Mouse (Mus musculus): ENCODE measurements around the gene Chmp4b. TPM values are rescaled to one million over a fixed set of nuclear protein-coding genes. Genes with fewer than 3 reads are reported as not detected.

Chmp4b gene
- polyA plus RNA-seq, 1 experiment from 2014 or later: 9.9 TPM

DNA sequence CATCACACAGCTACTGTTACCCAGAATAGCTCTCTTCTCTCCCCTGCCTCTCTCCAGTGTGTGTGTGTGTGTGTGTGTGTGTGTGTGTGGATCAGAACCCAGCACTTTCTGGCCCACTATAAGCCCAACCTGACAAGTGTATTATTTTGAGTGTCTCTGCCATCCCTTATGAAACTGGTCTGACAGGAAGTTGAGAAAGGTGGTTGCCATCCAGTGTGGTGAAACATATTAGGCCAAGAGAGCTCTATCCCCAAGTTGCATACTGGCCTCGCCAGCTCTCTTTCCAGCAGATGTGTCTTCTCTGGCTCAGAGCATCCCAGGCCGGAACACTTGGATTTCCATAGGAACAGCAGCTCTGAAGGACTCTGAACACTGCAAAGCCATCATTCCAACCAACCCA, 48.7 kb downstream of the Chmp4b start:
- Histone ChIP-seq H3K27me3 (ENCODE audit: control insufficient read depth, insufficient read depth, low read depth, low read length) (no peaks in the 10 kb centered on the region), H3K27ac (ENCODE audit: low read length) (no peak overlapping the region), H3K4me2 (ENCODE audit: low read depth, low read length) (no peak overlapping the region), H3K9ac (ENCODE audit: low read depth, low read length) (no peak overlapping the region), H3K4me3 (ENCODE audit: low read depth, low read length) (no peak overlapping the region), H3K36me3 (ENCODE audit: control insufficient read depth, insufficient read depth) (peaks cover 1% of the 10 kb centered on the region; the same call in 1 of the 2 replicates), H3K4me1 (ENCODE audit: control insufficient read depth, low read depth, low read length) (no peaks in the 10 kb centered on the region; the same call in 1 of the 2 replicates), H3K9me3 (replicated peaks; ENCODE audit: control insufficient read depth, low read length) (no peaks in the 10 kb centered on the region)
- 65% methylated on average over 2 of the region's 2 CpGs for WGBS (ENCODE audit: insufficient replicate concordance)
- ATAC-seq (ENCODE audit: low read depth): no peak

DNA sequence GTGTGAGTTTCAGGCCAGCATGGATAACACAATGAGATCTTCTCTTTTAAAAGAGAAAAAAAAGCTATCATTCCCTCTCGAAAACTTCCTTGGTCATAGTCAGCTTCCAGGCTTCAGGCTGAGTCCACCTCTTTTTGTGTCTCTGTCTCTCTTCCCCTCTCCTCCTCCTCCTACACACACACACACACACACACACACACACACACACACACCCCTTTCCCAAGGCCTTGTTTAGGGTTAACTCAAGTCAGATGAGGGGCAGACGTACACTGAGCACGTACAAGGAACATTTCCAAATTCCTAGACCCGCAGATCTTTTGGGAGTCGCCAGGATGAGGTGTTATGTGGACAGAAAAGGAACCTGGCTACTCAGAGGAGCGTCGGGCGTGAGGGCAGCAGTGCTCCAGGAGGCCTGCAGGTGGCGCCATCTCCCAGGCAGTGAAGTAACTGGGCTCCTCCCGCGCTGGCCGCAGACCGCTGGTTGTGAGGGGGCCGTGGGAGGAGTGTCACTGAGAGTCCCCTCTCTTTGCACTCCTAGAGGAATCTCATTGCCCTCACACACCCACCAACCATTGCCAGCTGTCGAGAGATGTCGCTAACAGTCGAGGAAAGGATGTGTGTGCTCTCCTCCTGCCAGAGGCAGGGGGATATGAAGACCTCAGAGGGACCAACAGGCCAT, 51.3 kb downstream of the Chmp4b start:
- no peak overlapping the region for H3K4me2 ChIP-seq (ENCODE audit: low read depth, low read length)
- H3K4me3 ChIP-seq (ENCODE audit: low read depth, low read length): no peak overlapping the region
- H3K9me3 ChIP-seq (replicated peaks; ENCODE audit: control insufficient read depth, low read length): no peaks in the 10 kb centered on the region
- WGBS (ENCODE audit: insufficient replicate concordance): 5% methylated on average over 17 of the region's 17 CpGs
- H3K9ac ChIP-seq (ENCODE audit: low read depth, low read length): no peak overlapping the region
- no peak overlapping the region for H3K27ac ChIP-seq (ENCODE audit: low read length)
- peak; percentile 51; the same call in 1 of the 2 replicates for ATAC-seq (ENCODE audit: low read depth)
- H3K4me1 ChIP-seq (ENCODE audit: control insufficient read depth, low read depth, low read length): no peaks in the 10 kb centered on the region; the same call in 1 of the 2 replicates
- H3K36me3 ChIP-seq (ENCODE audit: control insufficient read depth, insufficient read depth): no peaks in the 10 kb centered on the region
- H3K27me3 ChIP-seq (ENCODE audit: control insufficient read depth, insufficient read depth, low read depth, low read length): no peaks in the 10 kb centered on the region

DNA sequence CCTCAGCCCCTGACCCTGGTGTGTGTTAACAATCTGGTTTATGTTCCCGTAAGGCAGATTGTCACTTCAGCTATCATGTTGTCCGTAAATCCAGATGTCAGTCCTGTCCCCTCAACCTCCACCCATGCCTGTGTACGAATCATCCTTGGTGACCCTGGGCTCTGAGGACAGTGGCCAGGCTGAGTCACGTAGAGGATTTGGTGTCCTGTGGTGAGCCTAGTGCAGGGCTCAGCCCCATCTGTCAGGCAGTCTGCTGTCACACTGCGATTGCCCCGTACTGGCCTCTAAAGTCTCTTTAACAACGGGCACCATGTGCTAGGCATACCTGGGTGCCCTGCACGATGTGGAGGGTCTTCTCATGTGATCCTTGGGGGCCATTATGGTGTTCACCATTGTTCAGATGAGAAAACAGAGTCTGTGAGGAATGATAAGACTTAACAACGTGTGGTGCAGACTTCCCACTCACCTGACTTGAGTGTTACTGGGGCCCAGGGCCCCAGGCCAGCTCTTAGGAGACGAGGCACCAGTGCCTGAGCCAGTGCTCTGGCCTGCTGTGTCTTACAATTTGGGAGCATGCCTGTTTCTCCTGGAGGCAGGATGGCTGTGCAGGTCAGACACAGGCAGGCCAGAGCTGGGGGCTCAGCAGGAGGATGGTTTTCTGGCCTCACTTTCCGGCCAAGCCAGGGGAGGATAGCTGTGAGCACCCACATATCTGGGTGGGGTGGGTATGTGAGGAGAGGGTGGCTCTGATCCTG, 55.2 kb downstream of the Chmp4b start:
- Histone ChIP-seq H3K4me2 (ENCODE audit: low read depth, low read length) (no peak overlapping the region), H3K36me3 (ENCODE audit: control insufficient read depth, insufficient read depth) (no peaks in the 10 kb centered on the region), H3K27ac (ENCODE audit: low read length) (no peak overlapping the region), H3K9me3 (replicated peaks; ENCODE audit: control insufficient read depth, low read length) (no peaks in the 10 kb centered on the region), H3K4me1 (ENCODE audit: control insufficient read depth, low read depth, low read length) (no peaks in the 10 kb centered on the region; the same call in 1 of the 2 replicates), H3K9ac (ENCODE audit: low read depth, low read length) (no peak overlapping the region), H3K4me3 (ENCODE audit: low read depth, low read length) (no peak overlapping the region), H3K27me3 (ENCODE audit: control insufficient read depth, insufficient read depth, low read depth, low read length) (no peaks in the 10 kb centered on the region)
- no peak for ATAC-seq (ENCODE audit: low read depth)
- WGBS (ENCODE audit: insufficient replicate concordance): 55% methylated on average over 11 of the region's 11 CpGs

DNA sequence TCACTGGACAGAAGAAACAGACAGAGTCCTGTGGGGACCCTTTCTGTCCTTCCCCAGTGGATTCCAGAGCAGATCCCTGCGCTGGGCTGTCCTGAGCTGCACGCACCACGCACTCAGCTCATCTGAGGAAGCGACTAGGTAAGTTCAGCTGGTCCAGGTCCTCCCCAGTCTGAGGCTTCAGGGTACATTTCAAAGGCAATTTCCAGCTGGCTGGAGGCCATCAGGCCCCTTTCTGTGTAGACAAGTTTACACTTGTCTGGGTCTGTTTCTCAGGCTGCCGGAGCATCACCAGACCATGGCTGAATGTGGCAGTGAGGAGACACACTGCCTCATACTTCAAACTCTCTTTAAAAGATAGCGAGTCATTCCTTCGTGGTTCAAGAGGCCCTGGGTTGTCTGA, 55.8 kb downstream of the Chmp4b start:
- Histone ChIP-seq H3K4me3 (ENCODE audit: low read depth, low read length) (no peak overlapping the region), H3K36me3 (ENCODE audit: control insufficient read depth, insufficient read depth) (no peaks in the 10 kb centered on the region), H3K9me3 (replicated peaks; ENCODE audit: control insufficient read depth, low read length) (no peaks in the 10 kb centered on the region), H3K27me3 (ENCODE audit: control insufficient read depth, insufficient read depth, low read depth, low read length) (no peaks in the 10 kb centered on the region), H3K4me2 (ENCODE audit: low read depth, low read length) (no peak overlapping the region), H3K27ac (ENCODE audit: low read length) (no peak overlapping the region), H3K9ac (ENCODE audit: low read depth, low read length) (no peak overlapping the region), H3K4me1 (ENCODE audit: control insufficient read depth, low read depth, low read length) (no peaks in the 10 kb centered on the region; the same call in 1 of the 2 replicates)
- no peak for ATAC-seq (ENCODE audit: low read depth)
- 64% methylated on average over 7 of the region's 7 CpGs for WGBS (ENCODE audit: insufficient replicate concordance)

GRCm38 (mm10) chr2:154707830-154708385, 56.4 kb downstream of the Chmp4b start:
- ATAC-seq (ENCODE audit: low read depth): no peak
- 65% methylated on average over 7 of the region's 7 CpGs for WGBS (ENCODE audit: insufficient replicate concordance)
- no peak overlapping the region for H3K9ac ChIP-seq (ENCODE audit: low read depth, low read length)
- no peaks in the 10 kb centered on the region for H3K36me3 ChIP-seq (ENCODE audit: control insufficient read depth, insufficient read depth)
- no peaks in the 10 kb centered on the region; the same call in 1 of the 2 replicates for H3K4me1 ChIP-seq (ENCODE audit: control insufficient read depth, low read depth, low read length)
- H3K9me3 ChIP-seq (replicated peaks; ENCODE audit: control insufficient read depth, low read length): no peaks in the 10 kb centered on the region
- H3K4me3 ChIP-seq (ENCODE audit: low read depth, low read length): no peak overlapping the region
- no peak overlapping the region for H3K27ac ChIP-seq (ENCODE audit: low read length)
- H3K4me2 ChIP-seq (ENCODE audit: low read depth, low read length): no peak overlapping the region
- H3K27me3 ChIP-seq (ENCODE audit: control insufficient read depth, insufficient read depth, low read depth, low read length): no peaks in the 10 kb centered on the region

DNA sequence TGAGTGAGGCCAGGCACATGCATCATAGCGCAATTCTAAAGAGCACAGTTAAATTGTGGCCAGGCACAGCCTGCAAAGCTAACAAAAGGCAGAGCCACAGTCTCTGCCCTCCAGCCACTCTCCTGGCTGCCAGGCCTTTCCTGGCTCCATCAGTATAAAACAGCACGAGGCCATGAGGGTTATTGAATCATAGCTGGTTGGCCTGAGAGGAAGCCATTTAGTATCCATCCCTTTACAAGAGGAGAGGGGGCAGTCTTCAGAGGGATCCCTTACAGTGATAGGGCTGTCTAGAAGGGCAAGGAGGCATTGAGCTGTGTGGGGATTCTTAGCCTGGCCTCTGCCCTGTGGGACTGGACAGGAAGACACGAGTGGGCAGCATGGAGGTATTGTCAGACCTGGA, 60.2 kb downstream of the Chmp4b start:
- H3K36me3 ChIP-seq (ENCODE audit: control insufficient read depth, insufficient read depth): no peaks in the 10 kb centered on the region
- H3K27ac ChIP-seq (ENCODE audit: low read length): no peak overlapping the region
- no peaks in the 10 kb centered on the region for H3K9me3 ChIP-seq (replicated peaks; ENCODE audit: control insufficient read depth, low read length)
- WGBS (ENCODE audit: insufficient replicate concordance): 44% methylated on average over 3 of the region's 3 CpGs
- H3K4me1 ChIP-seq (ENCODE audit: control insufficient read depth, low read depth, low read length): no peaks in the 10 kb centered on the region; the same call in 1 of the 2 replicates
- H3K27me3 ChIP-seq (ENCODE audit: control insufficient read depth, insufficient read depth, low read depth, low read length): no peaks in the 10 kb centered on the region
- H3K4me2 ChIP-seq (ENCODE audit: low read depth, low read length): no peak overlapping the region
- ATAC-seq (ENCODE audit: low read depth): no peak
- no peak overlapping the region for H3K9ac ChIP-seq (ENCODE audit: low read depth, low read length)
- H3K4me3 ChIP-seq (ENCODE audit: low read depth, low read length): no peak overlapping the region

GRCm38 (mm10) chr2:154712271-154712677, 60.8 kb downstream of the Chmp4b start:
- H3K27ac ChIP-seq (ENCODE audit: low read length): no peak overlapping the region
- no peaks in the 10 kb centered on the region; the same call in 1 of the 2 replicates for H3K4me1 ChIP-seq (ENCODE audit: control insufficient read depth, low read depth, low read length)
- ATAC-seq (ENCODE audit: low read depth): 0 out of 2 replicates have a peak, but pooled peaks have one; percentile 35
- no peaks in the 10 kb centered on the region for H3K9me3 ChIP-seq (replicated peaks; ENCODE audit: control insufficient read depth, low read length)
- H3K27me3 ChIP-seq (ENCODE audit: control insufficient read depth, insufficient read depth, low read depth, low read length): no peaks in the 10 kb centered on the region
- H3K36me3 ChIP-seq (ENCODE audit: control insufficient read depth, insufficient read depth): no peaks in the 10 kb centered on the region
- no peak overlapping the region for H3K4me3 ChIP-seq (ENCODE audit: low read depth, low read length)
- no peak overlapping the region for H3K4me2 ChIP-seq (ENCODE audit: low read depth, low read length)
- H3K9ac ChIP-seq (ENCODE audit: low read depth, low read length): no peak overlapping the region
- WGBS (ENCODE audit: insufficient replicate concordance): 43% methylated on average over 5 of the region's 5 CpGs

DNA sequence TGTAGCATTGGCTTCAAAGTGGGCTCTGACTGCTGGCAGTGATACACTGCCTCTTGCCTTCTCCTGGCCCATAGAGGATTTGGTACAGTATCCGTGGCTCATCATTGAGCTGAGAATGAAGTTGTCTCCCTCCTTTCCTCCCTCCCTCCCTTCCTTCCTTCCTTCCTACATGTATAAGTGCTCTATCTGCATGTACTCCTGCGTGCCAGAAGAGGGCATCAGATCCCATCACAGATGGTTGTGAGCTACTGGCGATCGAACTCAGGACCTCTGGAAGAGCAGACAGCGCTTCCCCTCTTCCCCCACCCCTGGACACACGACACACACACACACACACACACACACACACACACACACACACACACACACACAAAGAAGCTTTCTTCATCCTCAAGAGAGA, 61.6 kb downstream of the Chmp4b start:
- no peaks in the 10 kb centered on the region for H3K36me3 ChIP-seq (ENCODE audit: control insufficient read depth, insufficient read depth)
- H3K4me1 ChIP-seq (ENCODE audit: control insufficient read depth, low read depth, low read length): no peaks in the 10 kb centered on the region; the same call in 1 of the 2 replicates
- no peak overlapping the region for H3K4me3 ChIP-seq (ENCODE audit: low read depth, low read length)
- no peak overlapping the region for H3K9ac ChIP-seq (ENCODE audit: low read depth, low read length)
- H3K27me3 ChIP-seq (ENCODE audit: control insufficient read depth, insufficient read depth, low read depth, low read length): no peaks in the 10 kb centered on the region
- no peaks in the 10 kb centered on the region for H3K9me3 ChIP-seq (replicated peaks; ENCODE audit: control insufficient read depth, low read length)
- no peak for ATAC-seq (ENCODE audit: low read depth)
- no peak overlapping the region for H3K27ac ChIP-seq (ENCODE audit: low read length)
- WGBS (ENCODE audit: insufficient replicate concordance): 37% methylated on average over 6 of the region's 6 CpGs
- H3K4me2 ChIP-seq (ENCODE audit: low read depth, low read length): no peak overlapping the region

GRCm38 (mm10) chr2:154713964-154714363, 62.5 kb downstream of the Chmp4b start:
- no peaks in the 10 kb centered on the region for H3K9me3 ChIP-seq (replicated peaks; ENCODE audit: control insufficient read depth, low read length)
- no peak overlapping the region for H3K27ac ChIP-seq (ENCODE audit: low read length)
- H3K9ac ChIP-seq (ENCODE audit: low read depth, low read length): no peak overlapping the region
- WGBS (ENCODE audit: insufficient replicate concordance): 47% methylated on average over 3 of the region's 3 CpGs
- H3K4me1 ChIP-seq (ENCODE audit: control insufficient read depth, low read depth, low read length): no peaks in the 10 kb centered on the region; the same call in 1 of the 2 replicates
- no peak overlapping the region for H3K4me2 ChIP-seq (ENCODE audit: low read depth, low read length)
- no peaks in the 10 kb centered on the region for H3K27me3 ChIP-seq (ENCODE audit: control insufficient read depth, insufficient read depth, low read depth, low read length)
- no peak for ATAC-seq (ENCODE audit: low read depth)
- H3K36me3 ChIP-seq (ENCODE audit: control insufficient read depth, insufficient read depth): no peaks in the 10 kb centered on the region
- H3K4me3 ChIP-seq (ENCODE audit: low read depth, low read length): no peak overlapping the region
